Mouse (Mus musculus) stomach, postnatal 0 days (tissue): ENCODE data around the gene Crtac1. TPM values are rescaled to one million over a fixed set of nuclear protein-coding genes. Genes with fewer than 3 reads are reported as not detected.

Experiments used
- ATAC-seq: fragments of 200-750 bp; cut with Nextera tagmentation; 2 replicates; pipeline ENCODE4 v1.8.0; 2017; ENCODE audit not compliant: low FRiP score, low TSS enrichment
- DNase-seq: peaks from one replicate; pipeline ENCODE4 v3.0.0-alpha.2; 2016; ENCODE audit warnings: low spot score
- H3K27ac ChIP-seq: fragments of 300-500 bp; sonication (generic); replicated peaks from 2 replicates; pipeline ENCODE4 v1.5.1; 2014; ENCODE audit warnings: mild to moderate bottlenecking, control low read depth
- H3K27me3 ChIP-seq: fragments of 300-500 bp; sonication (generic); 2 replicates; pipeline ENCODE4 v1.6.1; 2014; ENCODE audit warnings: low read length; ENCODE audit not compliant: control insufficient read depth, insufficient read depth
- H3K36me3 ChIP-seq: fragments of 300-500 bp; sonication (generic); 2 replicates; pipeline ENCODE4 v1.6.1; 2014; ENCODE audit warnings: low read length, mixed read lengths; ENCODE audit not compliant: control insufficient read depth, insufficient read depth
- H3K4me1 ChIP-seq: fragments of 300-500 bp; sonication (generic); replicated peaks from 2 replicates; pipeline ENCODE4 v1.6.1; 2014; ENCODE audit warnings: antibody characterized with exemption; ENCODE audit not compliant: control insufficient read depth, insufficient read depth
- H3K4me2 ChIP-seq: fragments of 300-500 bp; sonication (generic); replicated peaks from 2 replicates; pipeline ENCODE4 v1.6.1; 2014; ENCODE audit warnings: low read depth, mild to moderate bottlenecking, control low read depth, moderate library complexity
- H3K4me3 ChIP-seq: fragments of 300-500 bp; sonication (generic); 2 replicates; pipeline ENCODE4 v1.5.1; 2014; ENCODE audit warnings: low read depth, low read length, control low read depth
- H3K9ac ChIP-seq: fragments of 300-500 bp; sonication (generic); 2 replicates; pipeline ENCODE4 v1.6.1; 2014; ENCODE audit warnings: mild to moderate bottlenecking, low read length, control low read depth, mixed read lengths
- H3K9me3 ChIP-seq: fragments of 300-500 bp; sonication (generic); 2 replicates; pipeline ENCODE4 v1.6.1; 2016; ENCODE audit warnings: low read length; ENCODE audit not compliant: control insufficient read depth
- CTCF ChIP-seq: IDR thresholded peaks from 2 replicates; pipeline ENCODE4 v1.5.1; 2016; ENCODE audit warnings: antibody characterized with exemption, low read depth, mild to moderate bottlenecking, moderate library complexity
- EP300 ChIP-seq: optimal IDR thresholded peaks from 2 replicates; pipeline ENCODE3; 2016; ENCODE audit warnings: antibody characterized with exemption
- WGBS: fragments of 180-500 bp; shearing (Covaris S2); extraction: QIAGEN DNeasy Blood & Tissue Kit; methylation state at CpG from one replicate; pipeline ENCODE4 v1.1.7; 2014; 5-methylcytosine and 5-hydroxymethylcytosine counted together
- polyA plus RNA-seq: library from polyadenylated mRNA; unstranded; fragments of >200 nt; fragmentation: Nextera tagmentation; extraction: Ambion mirVana; gene quantifications from 2 replicates; pipeline ENCODE4 v1.2.1, GENCODE M21; 2015

Crtac1 gene
- polyA plus RNA-seq, 1 experiment from 2014 or later, result 4.5 TPM

DNA sequence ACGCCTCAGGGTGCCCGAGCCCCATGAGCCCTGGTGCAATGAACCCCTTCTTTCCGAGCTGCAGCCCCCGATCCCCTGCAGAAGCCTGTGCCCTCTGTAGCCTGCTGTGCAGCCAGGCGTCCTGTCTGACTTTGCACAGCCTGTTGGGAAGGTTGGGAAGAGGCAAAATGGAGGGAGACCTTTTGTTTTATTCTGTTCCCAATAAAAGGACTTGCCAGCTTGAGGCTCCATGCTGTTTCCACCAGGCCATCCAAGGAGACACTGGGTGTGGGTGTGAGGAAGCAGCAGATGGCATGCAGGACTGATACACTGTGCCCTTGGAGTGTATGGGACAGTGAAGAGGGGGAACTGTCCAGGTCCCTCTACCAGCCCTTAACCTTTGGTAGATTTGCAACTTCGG is 161.5 kb downstream of the Crtac1 start:
- no peak for ATAC-seq
- H3K27ac ChIP-seq, result no peak overlapping the region

DNA sequence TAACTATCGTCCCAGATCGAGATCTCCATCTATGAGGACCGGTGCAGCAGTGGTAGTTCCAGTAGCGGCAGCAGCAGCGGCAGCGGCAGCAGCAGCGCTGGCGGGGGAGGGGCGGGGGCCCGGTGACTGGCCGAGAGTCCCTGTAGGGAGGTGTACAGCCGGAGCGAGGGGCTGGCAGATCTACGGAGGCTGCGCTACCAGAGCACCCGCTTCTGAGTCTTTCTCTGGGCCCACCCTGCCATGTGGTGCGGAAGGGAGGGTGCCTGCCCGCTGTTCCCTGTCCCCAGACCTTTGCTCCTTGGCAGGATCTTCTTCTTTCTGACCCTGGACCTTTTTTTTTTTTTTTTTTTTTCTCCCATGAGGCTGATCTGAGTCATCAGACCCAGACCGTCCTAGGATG is 163.2 kb downstream of the Crtac1 start:
- DNase-seq (no peak), ATAC-seq (no peak)
- H3K27ac ChIP-seq, result no peak overlapping the region
- H3K4me1 ChIP-seq, result no peaks in the 10 kb centered on the region
- H3K27me3 ChIP-seq, result no peaks in the 10 kb centered on the region
- no peaks in the 10 kb centered on the region for H3K36me3 ChIP-seq
- no peak overlapping the region for H3K9ac ChIP-seq
- 3% methylated on average over 19 of the region's 19 CpGs for WGBS
- H3K4me2 ChIP-seq, result 0 out of 2 replicates have a peak overlapping the region, but pooled peaks have one; percentile 25
- H3K4me3 ChIP-seq, result no peak overlapping the region
- TF ChIP-seq CTCF, result no peak
- TF ChIP-seq EP300, result no peak
- no peaks in the 10 kb centered on the region for H3K9me3 ChIP-seq

More for the DNA sequence above, 161.5 kb downstream of the Crtac1 start:
- Histone ChIP-seq H3K27me3 (no peaks in the 10 kb centered on the region), H3K9me3 (no peaks in the 10 kb centered on the region), H3K36me3 (no peaks in the 10 kb centered on the region), H3K4me2 (no peak overlapping the region), H3K9ac (no peak overlapping the region), H3K4me3 (no peak overlapping the region), H3K4me1 (no peaks in the 10 kb centered on the region)
- TF ChIP-seq EP300 (no peak), CTCF (no peak)
- no peak for DNase-seq
- 57% methylated on average over 6 of the region's 6 CpGs for WGBS

DNA sequence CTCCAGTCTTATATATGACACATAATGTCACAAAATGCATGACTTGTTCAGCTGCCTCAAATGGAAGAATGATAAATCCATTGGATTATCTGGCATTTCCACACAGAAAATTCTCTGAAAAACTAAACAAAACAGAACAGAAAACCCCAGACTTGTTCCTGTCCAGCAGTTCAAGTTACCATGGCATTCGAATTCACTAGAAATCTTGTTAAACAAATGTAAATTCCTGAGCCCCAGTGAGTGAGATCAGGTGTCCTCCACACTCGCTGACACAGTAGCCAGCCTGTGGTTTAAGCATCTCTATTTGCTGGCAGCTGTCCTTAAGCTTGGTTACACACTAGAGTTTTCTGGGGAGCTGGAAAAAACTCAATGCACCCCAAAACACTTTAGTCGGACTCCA is 168.1 kb downstream of the Crtac1 start:
- 30% methylated on average over 3 of the region's 3 CpGs for WGBS
- TF ChIP-seq EP300, result no peak
- Histone ChIP-seq H3K27ac (no peak overlapping the region), H3K9ac (no peak overlapping the region), H3K4me1 (no peaks in the 10 kb centered on the region), H3K36me3 (no peaks in the 10 kb centered on the region), H3K9me3 (no peaks in the 10 kb centered on the region), H3K4me2 (no peak overlapping the region), H3K27me3 (no peaks in the 10 kb centered on the region), H3K4me3 (no peak overlapping the region)
- no peak for DNase-seq
- no peak for ATAC-seq

DNA sequence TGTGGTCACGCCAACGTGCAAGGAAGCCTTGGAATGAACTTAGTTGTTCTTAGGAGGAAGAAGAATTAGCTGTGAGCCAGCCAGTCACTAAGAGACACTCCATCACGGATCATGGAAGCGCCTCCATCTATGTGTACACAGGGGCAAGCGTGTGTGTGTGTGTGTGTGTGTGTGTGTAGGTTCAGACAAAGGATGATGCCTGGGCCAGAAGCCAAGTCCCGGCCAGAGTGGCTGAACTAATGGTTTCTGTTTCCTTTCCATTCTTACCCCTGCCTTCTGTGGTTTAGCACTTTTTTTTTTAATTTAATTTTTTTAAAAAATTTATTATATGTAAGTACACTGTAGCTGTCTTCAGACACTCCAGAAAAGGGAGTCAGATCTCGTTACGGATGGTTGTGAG is 171.1 kb downstream of the Crtac1 start:
- H3K36me3 ChIP-seq, result no peaks in the 10 kb centered on the region
- 72% methylated on average over 8 of the region's 8 CpGs for WGBS
- DNase-seq (no peak), ATAC-seq (no peak)
- H3K9ac ChIP-seq, result no peak overlapping the region
- no peaks in the 10 kb centered on the region for H3K27me3 ChIP-seq
- no peak overlapping the region for H3K4me2 ChIP-seq
- TF ChIP-seq EP300 (no peak), CTCF (no peak)
- no peak overlapping the region for H3K4me3 ChIP-seq
- no peaks in the 10 kb centered on the region for H3K4me1 ChIP-seq
- no peaks in the 10 kb centered on the region for H3K9me3 ChIP-seq
- no peak overlapping the region for H3K27ac ChIP-seq

DNA sequence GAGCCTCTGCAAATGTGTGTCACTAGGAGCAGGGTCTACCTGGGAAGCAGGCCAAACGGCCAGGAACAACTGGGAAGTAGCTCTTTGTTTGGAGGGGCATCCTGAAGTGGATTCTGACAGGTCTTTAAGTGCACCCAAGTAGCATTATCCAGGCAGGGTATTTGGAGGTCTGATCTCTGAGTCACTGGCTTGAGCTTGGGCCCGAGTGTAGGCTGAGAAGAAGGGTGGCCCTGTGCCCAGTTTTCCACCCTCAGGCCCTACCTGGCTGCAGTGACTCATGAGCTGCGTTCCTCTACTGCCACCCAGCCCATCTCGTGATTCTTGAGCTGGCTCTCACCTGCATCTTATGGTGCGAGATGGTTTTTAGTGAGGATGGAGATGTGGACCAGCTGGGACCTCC is 173.0 kb downstream of the Crtac1 start:
- Histone ChIP-seq H3K9ac (no peak overlapping the region), H3K9me3 (no peaks in the 10 kb centered on the region), H3K4me2 (no peak overlapping the region), H3K36me3 (no peaks in the 10 kb centered on the region), H3K4me1 (no peaks in the 10 kb centered on the region), H3K27ac (no peak overlapping the region), H3K4me3 (no peak overlapping the region), H3K27me3 (0 out of 2 replicates have a peak, but pooled peaks cover 5% of the 10 kb centered on the region)
- WGBS, result 63% methylated on average over 5 of the region's 5 CpGs
- no peak for DNase-seq
- ATAC-seq, result no peak
- TF ChIP-seq EP300, result no peak
- TF ChIP-seq CTCF, result no peak

DNA sequence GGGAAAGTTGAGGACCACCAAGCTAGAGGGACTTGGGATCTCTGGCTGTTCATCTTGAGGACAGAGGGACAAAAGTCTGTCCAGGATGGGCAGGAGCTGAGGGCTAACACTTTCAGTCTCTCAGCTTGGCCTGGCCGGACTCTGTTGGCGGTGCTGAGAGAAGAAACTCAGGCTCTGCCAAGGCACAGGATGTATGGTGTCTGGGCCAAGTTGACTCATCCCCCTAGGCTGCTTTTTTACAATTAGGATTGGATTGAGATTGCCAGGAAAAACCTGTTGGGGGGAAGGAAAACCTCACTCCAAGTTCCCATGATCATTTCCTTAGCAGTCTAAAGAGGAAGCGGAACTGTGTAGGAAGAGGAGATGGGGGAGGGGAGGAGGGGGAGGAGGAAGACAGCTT is 173.6 kb downstream of the Crtac1 start:
- TF ChIP-seq EP300 (no peak), CTCF (no peak)
- H3K9me3 ChIP-seq, result no peaks in the 10 kb centered on the region
- no peaks in the 10 kb centered on the region for H3K36me3 ChIP-seq
- WGBS, result 81% methylated on average over 3 of the region's 3 CpGs
- H3K4me3 ChIP-seq, result no peak overlapping the region
- no peak overlapping the region for H3K4me2 ChIP-seq
- no peak for DNase-seq
- no peak for ATAC-seq
- no peak overlapping the region for H3K9ac ChIP-seq
- 0 out of 2 replicates have a peak, but pooled peaks cover 5% of the 10 kb centered on the region for H3K27me3 ChIP-seq
- no peak overlapping the region for H3K27ac ChIP-seq
- no peaks in the 10 kb centered on the region for H3K4me1 ChIP-seq

DNA sequence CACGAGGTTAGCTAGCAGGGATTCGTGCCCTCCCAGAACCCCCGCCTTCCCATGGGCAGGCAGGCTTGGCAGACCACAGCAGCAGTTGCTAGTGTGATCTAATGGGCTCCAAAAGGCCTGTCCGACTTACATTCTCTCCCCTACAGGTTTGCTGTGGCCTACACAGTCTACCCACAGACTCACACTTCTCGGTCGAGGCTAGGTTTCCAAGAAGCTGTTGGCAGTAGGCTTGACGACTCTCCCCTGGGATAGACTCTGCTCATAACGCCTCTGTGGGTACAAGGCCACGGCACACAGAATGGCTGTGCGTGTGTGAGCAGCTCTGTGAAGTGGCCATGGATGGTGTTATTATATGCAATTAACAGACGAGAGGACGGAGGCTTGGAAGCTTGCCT is 174.3 kb downstream of the Crtac1 start:
- DNase-seq (no peak), ATAC-seq (no peak)
- Histone ChIP-seq H3K27ac (no peak overlapping the region), H3K4me1 (no peaks in the 10 kb centered on the region), H3K9me3 (no peaks in the 10 kb centered on the region), H3K4me3 (no peak overlapping the region), H3K36me3 (no peaks in the 10 kb centered on the region), H3K9ac (no peak overlapping the region), H3K4me2 (no peak overlapping the region), H3K27me3 (0 out of 2 replicates have a peak, but pooled peaks cover 5% of the 10 kb centered on the region)
- 84% methylated on average over 12 of the region's 12 CpGs for WGBS
- TF ChIP-seq EP300, result no peak
- no peak for TF ChIP-seq CTCF
